Mouse (Mus musculus) bone marrow macrophage, adult 2 months (primary cell): ENCODE measurements at regions not wholly inside any gene's neighbourhood (a gene's known extent, or its start where the extent isn't known, plus 50 kb on each side); places are given as distances from the start of the nearest gene placed in this dataset.

ENCODE experiments used
- CTCF ChIP-seq: IDR thresholded peaks from 2 replicates; pipeline ENCODE4 v1.5.1; 2012; ENCODE audit warnings: low read depth, mild to moderate bottlenecking, low read length, moderate library complexity
- POLR2A ChIP-seq: IDR thresholded peaks from 2 replicates; pipeline ENCODE4 v1.6.1; 2012; ENCODE audit warnings: mild to moderate bottlenecking, low read depth, low read length, borderline replicate concordance

- TF ChIP-seq CTCF (no peak), POLR2A (no peak)
These were observed 90.9 kb upstream of the Pja1 start for GRCm38 (mm10) chrX:99561995-99562394.
